Mouse (Mus musculus): ENCODE data around the gene Erich4.
A peak's percentile ranks its signal among the peaks of the same experiment; 100 is the strongest.

Erich4 gene

DNA sequence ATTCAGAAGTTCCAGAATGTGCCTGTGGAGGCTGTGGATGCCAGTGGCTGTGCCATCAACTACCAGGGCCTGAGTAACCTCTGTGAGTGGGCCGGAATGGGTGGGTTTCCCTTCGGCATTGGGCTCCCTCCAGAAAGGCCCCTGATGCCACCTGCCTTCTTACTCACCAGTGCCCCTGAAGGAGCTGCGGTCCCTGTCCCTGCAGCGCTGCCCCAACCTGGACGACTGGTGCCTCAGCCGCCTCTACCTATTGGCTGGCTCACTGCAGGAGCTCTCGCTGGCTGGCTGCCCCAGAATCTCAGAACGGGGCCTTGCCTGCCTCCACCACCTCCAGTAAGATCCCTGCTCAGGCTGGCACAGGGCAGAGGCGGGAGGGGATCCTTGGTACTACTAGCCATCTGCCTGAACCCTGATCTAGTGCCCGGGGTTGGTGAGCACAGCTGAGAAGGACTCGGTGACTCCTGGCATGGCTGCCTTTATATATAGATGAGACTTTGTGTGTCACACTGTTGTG is 8.2 kb upstream of the Erich4 start:
- DNase-seq: peak; percentile 65

DNA sequence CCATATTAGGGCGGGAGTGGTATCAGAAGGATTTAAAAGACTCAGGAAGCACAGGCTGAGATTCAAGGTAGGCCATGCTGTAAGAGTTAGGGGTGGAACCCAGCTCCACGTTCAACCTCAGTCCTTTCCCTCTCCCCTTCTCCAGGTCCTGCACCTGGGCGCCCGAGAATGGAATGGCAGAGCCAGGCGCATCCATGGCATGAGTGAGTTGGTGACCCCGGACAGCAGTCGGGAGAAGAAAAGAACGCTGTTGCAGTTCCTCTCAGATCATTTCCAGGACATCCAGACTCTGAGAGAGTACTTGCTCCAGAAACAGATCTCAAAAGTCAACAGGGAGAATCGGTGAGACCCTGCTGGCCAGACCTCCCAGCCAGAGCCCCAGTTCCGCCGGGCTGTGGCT is 5.1 kb upstream of the Erich4 start:
- DNase-seq: peak; percentile 19

DNA sequence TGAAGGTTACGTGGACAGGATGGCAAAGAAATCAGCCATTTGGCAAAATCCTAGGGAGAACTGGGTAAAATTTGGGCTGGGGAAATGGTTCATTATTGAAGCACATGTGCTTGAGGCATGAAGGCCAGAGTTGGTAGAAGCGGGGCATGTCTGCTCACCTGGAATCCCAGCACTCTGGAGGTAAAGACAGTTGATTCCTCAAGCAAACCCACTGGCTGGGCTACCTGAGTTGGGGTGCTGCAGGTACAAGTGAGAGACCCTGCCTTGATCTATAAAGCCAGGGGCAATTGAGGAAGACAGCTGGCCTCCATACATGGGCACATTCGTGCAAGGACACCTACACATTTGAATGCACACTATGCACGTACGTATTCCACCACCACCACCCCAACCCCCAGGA is 4.4 kb upstream of the Erich4 start:
- peak; percentile 32 for DNase-seq

DNA sequence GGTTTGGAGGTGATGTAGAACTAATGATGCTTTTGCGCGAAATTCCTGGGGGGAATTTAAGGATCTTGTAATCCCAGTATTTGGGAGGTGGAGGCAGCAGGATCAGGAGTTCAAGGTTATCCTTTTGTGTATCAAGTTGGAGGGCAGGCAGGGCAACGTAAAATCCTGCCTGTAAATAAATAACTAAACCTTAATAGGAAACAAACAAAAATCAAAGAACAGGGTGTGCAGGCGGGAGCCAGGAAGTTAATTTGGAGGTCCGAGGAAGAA is 4.0 kb upstream of the Erich4 start:
- no peak for DNase-seq

DNA sequence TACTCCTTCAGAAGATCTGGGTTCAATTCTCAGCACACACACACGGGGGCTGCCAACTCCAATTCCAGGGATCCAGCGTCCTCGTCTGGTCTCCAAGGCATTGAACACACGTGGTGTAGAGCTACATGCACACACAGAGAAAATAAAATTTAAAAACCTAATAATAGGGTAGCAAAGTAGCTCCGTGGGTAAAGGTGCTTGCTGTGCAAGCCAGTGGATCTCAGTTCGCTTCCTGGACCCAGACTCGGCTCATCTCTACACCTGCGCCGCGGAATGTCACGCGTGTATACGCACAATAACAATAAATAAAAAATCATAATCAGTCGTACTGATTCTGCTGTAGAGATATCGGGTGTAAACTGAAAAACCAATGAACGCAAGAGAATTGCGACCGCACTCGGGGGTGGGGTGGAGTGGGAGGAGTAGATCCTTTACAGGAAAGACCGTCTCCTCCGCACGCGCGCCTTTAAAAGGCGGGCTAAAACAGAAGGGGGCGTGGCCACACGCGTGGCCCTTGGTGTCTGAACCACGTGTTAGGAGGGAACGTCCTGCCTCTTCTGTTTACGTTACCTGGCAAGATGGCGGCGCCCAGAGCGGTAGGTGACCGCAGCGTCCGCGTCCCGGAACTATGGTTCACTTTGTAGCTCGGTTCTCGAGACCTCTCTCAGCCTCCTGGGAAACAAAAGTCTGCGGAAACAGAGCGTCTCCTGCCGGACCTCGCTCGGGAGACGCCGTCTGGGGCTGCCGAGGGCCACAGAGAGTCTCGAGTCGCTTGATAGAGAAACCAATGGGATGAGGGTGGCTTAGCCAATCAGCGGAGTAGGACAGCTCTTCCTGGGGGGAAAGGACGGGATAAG is 3.4 kb upstream of the Erich4 start, which contains the start of gene Dmac2:
TSS of gene Dmac2 (plus strand) at position 550 of the 857 bp plus-strand sequence.
- DNase-seq: peak; percentile 96

DNA sequence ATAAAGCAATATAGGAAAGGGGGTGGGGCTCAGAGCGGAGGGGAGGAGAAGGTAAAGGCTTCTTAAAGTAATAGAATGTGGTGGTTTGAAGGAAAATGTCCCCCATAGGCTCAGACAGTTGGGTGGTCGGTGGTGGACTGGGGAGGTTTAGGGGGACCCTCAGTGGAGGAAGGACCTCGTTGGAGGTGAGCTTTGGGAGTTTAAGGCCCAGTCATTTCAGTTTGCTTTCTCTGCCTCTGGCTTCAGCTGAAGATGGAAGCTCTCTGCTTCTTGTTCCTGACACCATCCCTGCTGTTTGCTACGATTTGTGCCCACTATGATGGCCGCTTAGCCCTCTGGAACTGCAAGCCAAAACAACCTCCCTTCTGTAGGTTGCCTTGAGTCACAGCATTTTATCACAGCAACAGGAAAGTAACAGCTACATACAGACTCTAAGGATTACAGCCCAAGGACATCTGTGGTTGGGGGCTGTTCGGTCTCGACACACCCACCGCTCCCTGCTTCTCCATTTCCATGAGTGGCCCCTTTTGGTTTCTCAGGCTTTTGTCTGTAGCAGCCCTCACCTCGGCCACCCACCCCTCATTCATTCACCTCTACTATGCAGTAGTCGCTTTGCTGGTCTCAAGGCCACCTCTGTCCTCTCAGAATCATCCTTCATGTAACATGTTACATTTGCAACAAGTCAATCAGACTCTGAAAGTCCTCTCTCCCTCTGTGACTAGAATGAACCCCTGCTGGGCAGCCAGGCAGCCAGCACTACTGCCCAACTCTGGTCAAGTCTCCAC is 1.9 kb upstream of the Erich4 start:
- peak; percentile 32 for DNase-seq

DNA sequence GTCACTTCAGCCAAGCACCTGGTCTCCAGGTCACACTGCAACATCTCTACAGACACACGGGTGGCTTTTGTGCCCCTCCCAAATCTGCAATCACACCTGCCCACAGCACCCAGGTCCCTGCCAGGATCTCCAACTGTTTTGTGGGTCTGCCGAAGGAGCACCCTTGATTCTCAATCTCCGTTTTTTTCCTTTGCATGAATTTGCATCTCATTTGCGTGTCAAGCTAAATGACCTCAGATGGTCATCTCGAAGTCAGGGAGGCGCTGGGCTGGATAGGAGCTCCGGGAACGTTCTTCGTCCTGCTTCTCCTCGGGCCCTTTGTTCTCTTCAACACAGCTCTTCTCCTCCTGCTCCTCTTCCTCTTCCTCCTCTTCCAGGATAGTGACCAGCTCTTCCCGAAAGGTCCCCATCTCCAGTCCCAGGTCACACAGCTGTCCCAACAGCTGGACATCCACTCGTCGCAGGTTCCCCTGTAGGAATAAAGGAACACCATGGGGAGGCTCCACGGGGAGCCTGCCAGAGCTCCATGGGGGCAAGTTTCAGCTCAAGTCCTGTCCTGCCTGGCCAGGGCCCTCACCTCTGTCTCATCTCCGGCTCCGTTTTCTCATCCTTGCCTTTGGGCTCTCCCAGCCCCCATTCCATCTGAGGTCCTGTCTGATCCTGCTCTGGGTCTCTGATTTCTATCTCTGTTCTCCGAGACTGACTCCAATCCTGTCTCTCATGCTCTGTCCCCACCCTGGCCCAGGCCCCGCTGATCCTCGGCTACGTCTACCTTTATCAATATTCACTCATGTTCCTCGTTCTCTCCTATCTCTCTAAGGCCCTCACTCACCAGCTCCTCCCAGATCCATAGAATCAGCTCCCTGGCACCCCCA is 624 bp downstream of the Erich4 start:
- DNase-seq: peak; percentile 22

DNA sequence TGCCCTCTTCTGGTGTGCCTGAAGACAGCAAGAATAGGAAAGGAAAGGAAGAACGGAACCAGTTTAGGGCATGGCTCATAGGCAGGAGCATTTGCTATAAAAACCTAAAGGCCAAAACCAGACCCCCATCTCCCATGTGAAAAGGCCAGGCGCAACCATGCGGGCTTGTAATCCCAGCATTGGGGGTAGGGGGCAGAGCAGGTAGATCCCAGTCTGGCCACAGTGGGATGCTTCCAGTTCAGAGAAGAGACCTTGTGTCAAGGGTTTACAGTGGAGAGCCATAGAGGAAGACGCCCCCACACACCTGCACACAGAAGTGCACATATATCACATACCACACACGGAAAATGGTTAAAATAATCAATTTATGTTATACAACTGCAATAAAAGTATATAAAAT is 1.6 kb downstream of the Erich4 start:
- DNase-seq: no peak

DNA sequence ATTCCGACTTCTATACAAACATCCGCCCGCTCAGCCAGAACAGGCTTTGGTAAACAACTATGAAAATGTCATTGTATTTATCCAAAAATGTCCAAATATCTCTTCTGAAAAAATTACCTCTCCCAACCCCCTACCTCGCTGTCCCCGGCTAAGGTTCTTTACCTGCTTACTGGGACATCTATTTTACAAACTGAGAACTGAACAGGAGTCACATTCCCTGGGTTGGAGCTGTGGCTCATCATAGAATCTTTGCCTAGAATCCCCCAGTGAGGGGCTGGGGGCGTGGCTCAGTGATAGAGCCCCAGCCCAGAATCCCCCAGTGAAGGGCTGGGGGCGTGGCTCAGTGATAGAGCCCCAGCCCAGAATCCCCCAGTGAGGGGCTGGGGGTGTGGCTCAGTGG is 4.2 kb downstream of the Erich4 start:
- no peak for DNase-seq

DNA sequence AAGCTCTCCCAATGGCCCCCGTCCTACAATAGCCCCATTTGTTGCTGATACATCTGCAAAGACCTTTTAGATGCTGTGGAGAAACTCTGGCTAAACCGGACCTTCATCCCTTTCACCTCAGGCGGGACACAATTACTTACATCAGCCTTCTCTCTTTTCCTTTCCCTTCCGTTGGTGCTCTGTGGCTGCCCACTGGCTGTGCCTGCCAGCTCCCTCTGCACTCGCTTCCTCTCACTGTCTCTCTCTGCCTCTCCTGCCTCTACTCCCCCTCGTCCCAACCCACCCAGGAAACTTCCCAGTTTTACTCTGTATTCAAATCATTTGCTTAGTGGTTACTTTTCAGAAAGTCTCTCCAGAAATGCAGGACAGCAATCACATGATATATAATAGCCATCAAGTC is 5.6 kb downstream of the Erich4 start:
- DNase-seq: no peak

DNA sequence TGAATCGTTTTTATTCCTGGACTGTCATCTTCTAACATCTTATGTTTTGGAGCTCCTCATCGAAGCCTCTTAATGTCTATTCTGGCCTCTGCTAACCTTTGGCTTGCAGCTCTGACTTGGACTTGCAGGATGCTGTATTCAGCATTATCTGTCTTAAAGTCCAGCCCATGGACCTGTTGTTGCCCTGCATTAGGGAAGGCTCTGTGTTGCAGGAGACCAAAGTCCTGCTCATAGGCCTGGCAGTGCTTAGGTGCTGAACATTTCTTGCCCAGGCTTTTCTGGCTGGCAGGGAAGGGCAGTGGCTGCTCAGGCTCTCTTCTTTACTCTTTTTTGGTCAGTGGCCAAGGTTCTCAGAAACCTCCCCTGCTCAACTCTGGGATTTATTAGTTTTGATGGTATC is 8.5 kb downstream of the Erich4 start:
- DNase-seq: no peak

DNA sequence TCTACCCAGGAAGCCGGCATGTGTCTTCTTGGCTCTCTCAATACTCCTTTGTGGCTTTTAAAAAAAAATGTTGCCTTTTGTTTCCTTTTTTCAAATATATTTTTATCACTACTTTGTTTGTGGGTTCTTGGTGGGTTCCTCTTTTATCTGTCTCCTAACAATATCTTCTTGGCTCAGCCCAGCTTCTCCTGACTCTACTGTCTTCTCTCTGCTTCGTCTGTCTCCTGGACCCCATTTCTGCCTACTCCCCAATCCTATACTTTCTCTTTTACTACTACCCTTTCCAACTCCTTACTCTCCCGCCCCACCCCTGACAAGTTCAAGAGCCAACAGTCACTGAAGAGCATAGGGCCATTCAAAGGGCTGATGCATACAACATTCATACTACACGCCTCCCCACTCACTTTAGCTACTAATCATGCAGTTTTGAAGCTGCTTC is 9.0 kb downstream of the Erich4 start:
- no peak for DNase-seq

DNA sequence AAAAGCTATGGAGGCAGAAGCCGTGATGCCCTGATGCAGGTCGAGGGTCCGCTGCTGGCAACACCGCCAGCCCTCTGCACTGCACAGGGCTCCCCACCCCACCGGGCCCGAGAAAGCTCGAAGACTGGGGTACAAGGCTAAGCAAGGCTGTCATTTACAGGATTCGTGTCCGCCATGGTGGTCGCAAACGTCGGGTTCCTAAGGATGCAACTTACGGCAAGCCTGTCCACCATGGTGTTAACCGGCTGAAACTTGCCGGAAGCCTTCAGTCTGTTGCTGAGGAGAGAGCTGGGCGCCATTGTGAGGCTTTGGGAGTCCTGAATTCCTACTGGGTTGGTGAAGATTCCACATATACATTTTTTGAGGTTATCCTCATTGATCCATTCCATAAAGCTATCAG is 14.3 kb downstream of the Erich4 start:
- DNase-seq: no peak

DNA sequence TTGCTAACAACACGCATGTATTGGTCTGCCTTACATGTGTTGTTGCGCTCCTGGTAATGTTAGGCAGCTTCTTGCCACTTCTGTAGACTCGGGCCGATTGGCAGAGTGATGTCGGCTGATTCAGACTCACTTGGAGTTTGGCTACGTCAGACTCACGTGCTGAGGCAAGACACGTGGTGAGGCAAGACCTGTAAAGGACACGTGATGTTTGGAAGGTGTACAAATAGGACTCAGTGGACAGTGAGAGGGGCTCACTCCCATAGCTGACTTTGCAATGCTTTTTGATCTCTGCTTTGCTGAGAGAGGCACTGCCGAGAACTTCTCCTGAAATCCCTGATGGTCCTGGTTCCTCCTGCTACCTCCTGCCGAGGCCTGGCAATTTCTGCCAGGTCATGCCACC is 15.0 kb downstream of the Erich4 start:
- DNase-seq: no peak

DNA sequence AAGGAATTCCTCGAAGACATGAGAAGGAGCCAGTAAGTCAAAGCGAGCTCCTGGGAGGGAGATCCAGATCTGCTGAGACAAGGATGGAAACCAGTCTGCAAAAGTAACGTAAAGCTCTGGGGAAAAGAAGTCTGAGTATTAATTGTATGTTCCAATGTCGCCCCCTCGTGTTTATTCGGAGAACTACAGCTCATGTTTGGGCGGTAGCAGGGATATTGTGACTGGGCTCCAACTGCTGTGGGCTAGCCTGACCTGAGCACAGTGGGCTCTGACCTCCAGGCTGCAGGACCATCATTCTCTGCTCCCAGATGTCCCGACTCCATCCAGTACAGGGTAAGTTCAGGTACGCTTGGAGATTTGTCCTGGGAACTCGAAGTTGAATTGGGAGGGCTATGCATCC is 16.0 kb downstream of the Erich4 start:
- peak; percentile 35 for DNase-seq

DNA sequence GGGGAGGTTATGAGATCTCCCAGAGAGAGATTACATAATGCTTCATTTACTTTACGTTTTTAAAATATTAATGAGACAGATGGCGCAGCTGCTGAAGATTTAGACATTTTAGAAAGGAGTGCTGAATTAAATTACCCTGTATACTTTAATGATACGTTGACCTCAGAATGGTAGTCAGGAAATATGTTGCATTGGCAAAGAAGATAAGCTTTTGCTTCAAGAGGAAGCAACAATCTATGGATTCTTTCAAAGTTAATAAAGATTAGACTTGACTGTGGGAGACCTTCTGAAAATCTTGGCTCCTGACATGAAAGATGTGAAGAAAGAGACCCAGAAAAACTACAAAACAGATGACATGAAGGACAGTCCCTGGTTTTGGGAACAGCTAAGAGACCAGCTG is 21.8 kb downstream of the Erich4 start:
- DNase-seq: no peak

DNA sequence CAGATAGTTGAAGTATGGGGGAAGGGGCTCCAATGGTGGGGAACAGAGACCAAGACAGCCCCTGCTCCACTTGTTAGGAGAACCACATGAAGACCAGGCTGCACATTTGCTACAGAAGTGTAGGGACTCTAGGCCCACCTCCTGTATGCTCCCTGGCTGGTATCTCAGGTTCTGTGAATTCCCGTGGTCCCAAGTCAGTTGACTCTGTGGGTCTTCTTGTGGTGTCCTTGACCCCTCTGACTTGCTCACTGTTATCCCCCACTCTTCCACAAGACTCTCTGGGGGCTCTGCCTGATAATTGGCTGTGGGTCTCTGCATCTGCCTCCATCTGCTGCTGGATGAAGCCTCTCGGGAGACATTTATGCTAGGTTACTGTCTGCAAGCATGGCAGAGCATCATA is 24.5 kb downstream of the Erich4 start:
- no peak for DNase-seq

DNA sequence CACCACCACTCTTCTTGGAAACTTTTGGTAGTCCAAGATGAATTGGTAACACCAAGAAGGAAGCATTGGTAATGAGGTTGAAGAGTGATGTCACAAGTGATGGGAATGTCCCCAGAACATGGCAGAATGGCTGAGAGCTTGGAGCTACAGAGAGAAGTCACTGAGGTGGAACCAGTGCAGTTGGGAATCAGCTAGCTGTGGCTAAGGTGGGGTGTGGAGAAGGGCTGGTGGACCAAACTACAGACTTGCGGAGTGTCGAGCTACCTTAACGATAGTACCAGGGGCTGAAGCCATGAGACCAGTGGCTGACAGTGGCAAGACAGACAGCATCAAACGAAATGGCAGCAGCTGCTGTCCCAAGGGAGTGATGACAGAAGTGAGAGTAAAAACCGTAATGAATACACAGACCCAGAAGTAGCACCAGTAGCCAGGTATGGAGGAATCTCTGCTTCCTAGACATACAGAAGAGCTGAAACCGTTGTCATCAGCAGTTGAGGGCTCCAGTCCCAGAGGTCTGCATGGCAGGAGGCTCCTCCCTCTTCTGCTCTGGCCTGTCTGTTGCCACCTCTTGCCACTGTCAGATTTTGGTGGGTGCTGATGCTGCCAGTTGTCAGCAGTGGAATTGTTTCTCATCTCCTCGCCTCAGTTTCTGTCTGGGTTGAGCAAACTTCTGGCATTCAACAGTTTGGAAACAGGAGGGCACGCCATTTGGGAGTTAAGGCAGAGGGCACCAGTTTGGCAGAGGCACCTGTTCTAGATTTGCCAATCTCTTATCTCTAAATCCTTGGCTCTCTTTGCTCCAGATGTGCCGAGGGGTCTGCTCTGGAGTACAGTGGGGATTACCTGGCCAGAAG is 30.1 kb downstream of the Erich4 start:
- DNase-seq: no peak

DNA sequence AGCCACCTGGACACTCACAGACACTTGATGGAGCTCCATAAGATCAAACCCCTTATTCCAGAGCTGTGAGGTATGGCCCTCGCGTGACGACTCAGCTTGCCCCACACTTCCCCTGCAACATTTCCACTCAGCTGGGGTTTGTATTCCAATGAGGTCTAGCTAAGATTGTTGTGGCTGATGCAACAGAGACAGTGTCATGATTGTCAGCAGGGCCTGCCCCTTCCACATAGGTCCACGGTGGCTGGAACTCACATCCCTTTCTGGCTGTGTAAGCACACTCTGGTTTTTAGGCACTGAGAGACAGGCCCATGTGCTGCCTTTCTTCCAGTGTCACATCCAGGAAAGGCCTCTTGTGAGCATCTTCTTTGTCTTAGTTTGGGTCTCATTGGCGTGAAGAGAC is 31.0 kb downstream of the Erich4 start:
- no peak for DNase-seq

DNA sequence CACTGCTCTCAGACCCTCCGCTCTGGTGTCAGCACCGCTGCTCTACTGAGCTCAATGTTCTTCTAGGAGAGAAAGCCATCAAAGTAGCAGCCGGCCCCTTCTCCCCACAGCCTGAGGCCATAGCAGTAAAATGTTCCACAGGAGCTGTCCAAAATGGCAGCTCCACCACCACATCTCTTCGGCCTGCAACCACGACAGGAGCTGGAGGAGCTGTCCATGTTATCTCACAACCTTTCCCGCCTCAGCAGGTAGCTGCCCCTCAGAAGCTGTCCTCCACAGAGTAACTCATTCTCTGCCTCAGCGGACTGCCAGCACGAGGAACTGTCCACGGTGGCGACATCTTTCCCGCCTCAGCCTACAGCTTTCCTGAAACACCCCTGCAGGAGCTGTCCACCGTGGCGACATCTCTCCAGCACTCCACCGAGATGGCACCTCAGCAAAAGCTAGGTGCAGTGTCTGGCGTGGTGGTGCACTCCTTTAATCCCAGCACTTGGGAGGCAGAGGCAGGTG is 33.3 kb downstream of the Erich4 start:
- DNase-seq: no peak

DNA sequence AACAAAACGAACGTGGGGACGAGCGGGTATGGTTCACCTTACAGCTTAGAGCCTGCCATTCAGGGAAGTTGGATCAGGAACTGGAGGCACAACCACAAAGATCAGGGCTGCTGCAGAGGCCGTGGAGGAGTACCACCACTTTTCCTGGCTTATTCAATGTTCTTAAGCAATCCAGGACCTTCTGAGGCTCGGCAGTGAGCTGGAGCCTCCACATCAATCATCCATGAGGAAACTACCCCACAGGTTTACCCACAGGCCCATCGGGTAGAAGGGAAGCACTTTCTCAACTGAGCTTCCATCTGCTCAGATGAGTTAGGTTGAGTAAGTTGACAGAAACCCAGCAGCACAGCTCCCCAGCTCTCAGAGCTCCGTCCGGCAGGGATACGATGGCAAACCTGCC is 36.3 kb downstream of the Erich4 start:
- no peak for DNase-seq
